Mouse (Mus musculus): Measurements from ENCODE around the gene Rnd2. TPM values are rescaled to one million over a fixed set of nuclear protein-coding genes. Genes with fewer than 3 reads are reported as not detected.
"Not testable (repeated sequence)": the region's sequence is repeated elsewhere in the genome, so short reads cannot be mapped to it uniquely, and the experiment has no call there.

Rnd2 gene
- polyA plus RNA-seq, 1 experiment from 2014 or later: 43.5 TPM

GRCm38 (mm10) chr11:101460321-101460720 is 4.5 kb upstream of the Rnd2 start:
- Histone ChIP-seq H3K36me3 (ENCODE audit: control insufficient read depth, insufficient read depth, low read length) (no peaks in the 10 kb centered on the region), H3K27me3 (ENCODE audit: control insufficient read depth, insufficient read depth, low read length) (no peaks in the 10 kb centered on the region), H3K4me3 (ENCODE audit: low read depth, low read length) (no peak overlapping the region), H3K4me2 (ENCODE audit: low read depth, low read length, severe bottlenecking) (no peak overlapping the region), H3K27ac (ENCODE audit: low read depth, low read length) (no peak overlapping the region), H3K9ac (ENCODE audit: low read length) (no peak overlapping the region), H3K9me3 (ENCODE audit: control insufficient read depth, low read length) (no peaks in the 10 kb centered on the region), H3K4me1 (replicated peaks; ENCODE audit: control insufficient read depth, insufficient read depth, low read length) (peaks cover 17% of the 10 kb centered on the region)
- WGBS: 90% methylated on average over 15 of the region's 15 CpGs
- ATAC-seq (replicated peaks; ENCODE audit: low FRiP score) (no peak), DNase-seq (ENCODE audit: low spot score) (no peak)

- no peaks in the 10 kb centered on the region for H3K36me3 ChIP-seq (ENCODE audit: control insufficient read depth, insufficient read depth, low read length)
- H3K4me1 ChIP-seq (replicated peaks; ENCODE audit: control insufficient read depth, insufficient read depth, low read length): peaks cover 17% of the 10 kb centered on the region
- H3K9ac ChIP-seq (ENCODE audit: low read length): 0 out of 2 replicates have a peak overlapping the region, but pooled peaks have one; percentile 6
- no peak for DNase-seq (ENCODE audit: low spot score)
- H3K27me3 ChIP-seq (ENCODE audit: control insufficient read depth, insufficient read depth, low read length): no peaks in the 10 kb centered on the region
- no peaks in the 10 kb centered on the region for H3K9me3 ChIP-seq (ENCODE audit: control insufficient read depth, low read length)
- no peak overlapping the region for H3K4me3 ChIP-seq (ENCODE audit: low read depth, low read length)
- 82% methylated on average over 14 of the region's 14 CpGs for WGBS
- no peak overlapping the region for H3K27ac ChIP-seq (ENCODE audit: low read depth, low read length)
- 0 out of 2 replicates have a peak overlapping the region, but pooled peaks have one; percentile 5 for H3K4me2 ChIP-seq (ENCODE audit: low read depth, low read length, severe bottlenecking)
- ATAC-seq (replicated peaks; ENCODE audit: low FRiP score): no peak
Measured at GRCm38 (mm10) chr11:101462141-101462540, 2.7 kb upstream of the Rnd2 start.

- Histone ChIP-seq H3K4me1 (replicated peaks; ENCODE audit: control insufficient read depth, insufficient read depth, low read length) (peaks cover 17% of the 10 kb centered on the region), H3K27me3 (ENCODE audit: control insufficient read depth, insufficient read depth, low read length) (no peaks in the 10 kb centered on the region), H3K36me3 (ENCODE audit: control insufficient read depth, insufficient read depth, low read length) (no peaks in the 10 kb centered on the region), H3K4me3 (ENCODE audit: low read depth, low read length) (no peak overlapping the region), H3K27ac (ENCODE audit: low read depth, low read length) (no peak overlapping the region), H3K9me3 (ENCODE audit: control insufficient read depth, low read length) (no peaks in the 10 kb centered on the region), H3K4me2 (ENCODE audit: low read depth, low read length, severe bottlenecking) (0 out of 2 replicates have a peak overlapping the region, but pooled peaks have one; percentile 15), H3K9ac (ENCODE audit: low read length) (0 out of 2 replicates have a peak overlapping the region, but pooled peaks have one; percentile 6)
- no peak for DNase-seq (ENCODE audit: low spot score)
- 42% methylated on average over 13 of the region's 13 CpGs for WGBS
- peak; percentile 44; the same call in 1 of the 2 replicates for ATAC-seq (replicated peaks; ENCODE audit: low FRiP score)
Measured at GRCm38 (mm10) chr11:101462583-101463440, 2.0 kb upstream of the Rnd2 start.

- under 1% methylated on average over 51 of the region's 51 CpGs for WGBS
- peak overlapping the region; percentile 96 for H3K4me2 ChIP-seq (ENCODE audit: low read depth, low read length, severe bottlenecking)
- H3K4me1 ChIP-seq (replicated peaks; ENCODE audit: control insufficient read depth, insufficient read depth, low read length): peaks cover 22% of the 10 kb centered on the region
Measured at GRCm38 (mm10) chr11:101465101-101465868, 486 bp downstream of the Rnd2 start.

GRCm38 (mm10) chr11:101465869-101466551 is 1.2 kb downstream of the Rnd2 start, which contains the start of gene Vat1:
Gene Vat1 (minus strand): TSS chr11:101466230.
- ATAC-seq (replicated peaks; ENCODE audit: low FRiP score): peak; percentile 25; the same call in 1 of the 2 replicates

More at GRCm38 (mm10) chr11:101465101-101465868, 486 bp downstream of the Rnd2 start:
- Histone ChIP-seq H3K36me3 (ENCODE audit: control insufficient read depth, insufficient read depth, low read length) (no peaks in the 10 kb centered on the region), H3K27me3 (ENCODE audit: control insufficient read depth, insufficient read depth, low read length) (no peaks in the 10 kb centered on the region), H3K27ac (ENCODE audit: low read depth, low read length) (peak overlapping the region; percentile 63), H3K9ac (ENCODE audit: low read length) (peak overlapping the region; percentile 66), H3K4me3 (ENCODE audit: low read depth, low read length) (peak overlapping the region; percentile 72), H3K9me3 (ENCODE audit: control insufficient read depth, low read length) (no peaks in the 10 kb centered on the region)
- DNase-seq (ENCODE audit: low spot score) (peak; percentile 80), ATAC-seq (replicated peaks; ENCODE audit: low FRiP score) (peak; percentile 37; the same call in 1 of the 2 replicates)

DNA sequence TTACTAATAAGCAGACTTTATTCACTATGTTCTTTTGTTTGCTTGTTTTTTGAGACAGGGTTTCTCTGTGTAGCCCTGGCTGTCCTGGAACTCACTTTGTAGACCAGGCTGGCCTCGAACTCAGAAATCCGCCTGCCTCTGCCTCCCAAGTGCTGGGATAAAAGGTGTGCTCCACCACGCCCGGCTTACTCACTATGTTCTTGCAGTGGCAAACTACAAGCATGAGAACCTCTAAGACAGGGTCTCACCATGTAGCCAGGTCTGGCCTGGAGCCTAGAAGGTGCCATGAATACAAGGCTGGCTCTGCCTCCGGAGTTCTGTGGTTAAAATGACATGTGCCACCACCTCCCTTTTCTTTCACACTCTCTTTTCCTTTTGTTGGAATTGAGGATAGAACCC is 1.8 kb downstream of the Rnd2 start:
- H3K4me3 ChIP-seq (ENCODE audit: low read depth, low read length): peak overlapping the region; percentile 72
- not testable (repeated sequence) for H3K27ac ChIP-seq (ENCODE audit: low read depth, low read length); H3K9ac ChIP-seq (ENCODE audit: low read length); ATAC-seq (replicated peaks; ENCODE audit: low FRiP score); H3K36me3 ChIP-seq (ENCODE audit: control insufficient read depth, insufficient read depth, low read length); H3K9me3 ChIP-seq (ENCODE audit: control insufficient read depth, low read length); DNase-seq (ENCODE audit: low spot score); H3K27me3 ChIP-seq (ENCODE audit: control insufficient read depth, insufficient read depth, low read length)
- WGBS: 63% methylated on average over 5 of the region's 5 CpGs
- peak overlapping the region; percentile 96; the same call in 1 of the 2 replicates for H3K4me2 ChIP-seq (ENCODE audit: low read depth, low read length, severe bottlenecking)
- peaks cover 22% of the 10 kb centered on the region for H3K4me1 ChIP-seq (replicated peaks; ENCODE audit: control insufficient read depth, insufficient read depth, low read length)

More at GRCm38 (mm10) chr11:101465869-101466551, 1.2 kb downstream of the Rnd2 start, which contains the start of gene Vat1:
- no peaks in the 10 kb centered on the region for H3K27me3 ChIP-seq (ENCODE audit: control insufficient read depth, insufficient read depth, low read length)
- 2% methylated on average over 60 of the region's 60 CpGs for WGBS
- DNase-seq (ENCODE audit: low spot score): peak; percentile 87
- H3K4me3 ChIP-seq (ENCODE audit: low read depth, low read length): peak within 1 kb of the TSS; percentile 72
- peak within 1 kb of the TSS; percentile 63 for H3K27ac ChIP-seq (ENCODE audit: low read depth, low read length)
- H3K4me1 ChIP-seq (replicated peaks; ENCODE audit: control insufficient read depth, insufficient read depth, low read length): peaks cover 22% of the 10 kb centered on the region
- peak within 1 kb of the TSS; percentile 96 for H3K4me2 ChIP-seq (ENCODE audit: low read depth, low read length, severe bottlenecking)
- H3K9me3 ChIP-seq (ENCODE audit: control insufficient read depth, low read length): no peaks in the 10 kb centered on the region
- H3K36me3 ChIP-seq (ENCODE audit: control insufficient read depth, insufficient read depth, low read length): no peaks in the 10 kb centered on the region
- peak within 1 kb of the TSS; percentile 66 for H3K9ac ChIP-seq (ENCODE audit: low read length)

DNA sequence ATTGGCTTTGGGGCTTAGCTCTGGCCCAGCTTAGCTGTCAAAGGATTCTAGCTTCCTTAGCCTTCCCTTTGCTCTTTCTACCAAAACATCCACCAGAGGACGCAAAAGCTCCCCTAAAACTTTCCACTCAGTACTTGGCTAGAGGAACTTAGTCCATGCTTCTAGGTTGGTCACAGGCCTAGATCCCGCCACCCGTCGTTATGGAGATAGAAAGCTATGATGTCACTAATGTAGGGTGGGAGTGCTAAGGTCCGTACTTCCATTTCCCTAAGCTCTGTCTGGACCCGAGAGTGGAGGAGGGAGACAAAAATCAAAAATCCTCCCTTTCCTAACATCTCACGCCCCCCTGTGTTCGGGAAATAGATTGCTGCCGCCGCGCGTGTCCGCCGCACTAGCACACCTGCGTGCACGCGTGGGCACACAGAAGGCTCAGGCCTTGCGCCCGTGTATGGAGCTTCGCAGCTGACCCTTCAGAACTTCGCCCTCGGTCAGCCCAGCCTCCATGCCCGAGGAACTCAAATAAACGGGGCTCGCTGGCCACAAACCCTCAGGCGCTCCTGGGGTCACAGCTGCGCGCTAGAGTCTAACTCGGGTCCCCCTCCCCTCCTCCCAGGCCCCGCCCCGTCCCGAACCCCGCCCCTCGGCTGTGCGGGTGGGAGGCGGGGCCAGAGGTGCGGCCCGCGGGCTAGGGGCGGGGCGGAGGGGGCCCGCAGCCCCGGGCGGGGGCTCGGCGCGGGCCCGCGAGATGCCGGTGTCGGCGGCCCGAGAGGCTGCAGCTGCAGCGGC is 2.9 kb downstream of the Rnd2 start:
- no peaks in the 10 kb centered on the region for H3K9me3 ChIP-seq (ENCODE audit: control insufficient read depth, low read length)
- DNase-seq (ENCODE audit: low spot score) (peak; percentile 93), ATAC-seq (replicated peaks; ENCODE audit: low FRiP score) (peak; percentile 72)
- peak overlapping the region; percentile 89 for H3K9ac ChIP-seq (ENCODE audit: low read length)
- H3K27me3 ChIP-seq (ENCODE audit: control insufficient read depth, insufficient read depth, low read length): no peaks in the 10 kb centered on the region
- no peaks in the 10 kb centered on the region for H3K36me3 ChIP-seq (ENCODE audit: control insufficient read depth, insufficient read depth, low read length)
- H3K4me1 ChIP-seq (replicated peaks; ENCODE audit: control insufficient read depth, insufficient read depth, low read length): peaks cover 20% of the 10 kb centered on the region
- H3K4me2 ChIP-seq (ENCODE audit: low read depth, low read length, severe bottlenecking): peak overlapping the region; percentile 63
- under 1% methylated on average over 50 of the region's 54 CpGs for WGBS
- peak overlapping the region; percentile 71 for H3K27ac ChIP-seq (ENCODE audit: low read depth, low read length)
- H3K4me3 ChIP-seq (ENCODE audit: low read depth, low read length): peak overlapping the region; percentile 78

All from forebrain, embryonic 11.5 days (tissue).